Mouse (Mus musculus) bone marrow, adult 2 months (tissue): ENCODE measurements around the gene Glrx.

ENCODE experiments used
- CTCF ChIP-seq: fragments of 200-500 bp; IDR thresholded peaks from 2 replicates; pipeline ENCODE4 v1.5.1; 2011; ENCODE audit warnings: low read length, control low read depth; ENCODE audit not compliant: control insufficient read depth, insufficient read depth
- POLR2A ChIP-seq: fragments of 200-500 bp; IDR thresholded peaks from 2 replicates; pipeline ENCODE4 v1.6.1; 2011; ENCODE audit warnings: low read depth, mild to moderate bottlenecking, control low read depth, low read length, borderline replicate concordance; ENCODE audit not compliant: control insufficient read depth

DNA sequence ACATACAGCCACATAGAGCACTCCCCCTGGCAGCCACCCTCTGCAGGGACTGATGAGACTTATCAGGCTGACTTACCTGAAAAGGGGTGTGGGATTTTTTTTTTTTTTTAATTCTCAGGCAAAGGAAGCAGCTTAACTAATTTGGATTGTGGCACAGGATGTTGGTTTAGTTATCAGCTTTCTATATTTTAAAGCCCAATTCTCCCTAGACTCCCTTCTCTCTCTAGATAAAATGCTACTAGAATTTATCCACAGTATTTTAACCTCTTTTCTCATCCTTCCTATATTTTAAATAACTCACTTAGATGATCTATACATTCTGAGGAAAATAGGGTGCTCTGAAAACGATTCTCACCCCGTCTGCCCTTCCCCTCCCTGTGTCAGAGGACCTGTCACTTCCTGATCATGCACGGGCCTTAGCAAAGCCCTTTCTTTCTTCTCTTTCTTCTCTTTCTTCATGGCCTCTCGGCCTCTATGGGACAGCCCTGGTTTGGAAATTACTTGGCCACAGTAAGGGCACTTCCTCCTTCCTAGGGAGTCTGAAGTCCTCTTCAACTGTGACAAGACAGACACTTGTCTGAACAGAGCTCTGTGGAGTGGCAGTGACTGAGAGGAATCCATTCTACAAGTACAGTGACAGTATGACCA is 6.0 kb downstream of the Glrx start:
- no peak for TF ChIP-seq CTCF
- no peak for TF ChIP-seq POLR2A
